Mouse (Mus musculus): ENCODE results near the gene Myog. TPM values are rescaled to one million over a fixed set of nuclear protein-coding genes. Genes with fewer than 3 reads are reported as not detected.
"Not testable (repeated sequence)": the region's sequence is repeated elsewhere in the genome, so short reads cannot be mapped to it uniquely, and the experiment has no call there.

Myog gene
- polyA plus RNA-seq (2015; fragmentation: Nextera tagmentation; extraction: Ambion mirVana), result 0.10 TPM in 1 of 2 replicates, not detected in the other

- WGBS, result 38% methylated on average over 11 of the region's 11 CpGs
- H3K4me3 ChIP-seq, result no peak within 1 kb of the TSS
- H3K4me1 ChIP-seq, result peaks cover 3% of the 10 kb centered on the region; the same call in 1 of the 2 replicates
- no peak within 1 kb of the TSS for H3K9ac ChIP-seq
- no peaks in the 10 kb centered on the region for H3K27me3 ChIP-seq (replicated peaks)
- no peak for ATAC-seq (replicated peaks)
- H3K9me3 ChIP-seq, result no peaks in the 10 kb centered on the region
- no peaks in the 10 kb centered on the region for H3K36me3 ChIP-seq (replicated peaks)
- H3K4me2 ChIP-seq, result no peak within 1 kb of the TSS
- H3K27ac ChIP-seq, result no peak within 1 kb of the TSS
Measured at GRCm38 (mm10) chr1:134289598-134290099, at the start of gene Myog. Gene Myog, plus strand, starts transcription at chr1:134289989.

- no peak for ATAC-seq (replicated peaks)
- 86% methylated on average over 9 of the region's 9 CpGs for WGBS
- H3K9me3 ChIP-seq, result no peaks in the 10 kb centered on the region
Measured at GRCm38 (mm10) chr1:134240701-134241100, 49.1 kb upstream of the Myog start.

GRCm38 (mm10) chr1:134241298-134241697 is 48.5 kb upstream of the Myog start:
- no peaks in the 10 kb centered on the region for H3K36me3 ChIP-seq (replicated peaks)
- peaks cover 15% of the 10 kb centered on the region for H3K27me3 ChIP-seq (replicated peaks)
- no peak overlapping the region for H3K4me3 ChIP-seq
- no peak overlapping the region for H3K27ac ChIP-seq
- no peak for ATAC-seq (replicated peaks)
- H3K9ac ChIP-seq, result no peak overlapping the region
- peaks cover 8% of the 10 kb centered on the region for H3K4me1 ChIP-seq
- 72% methylated on average over 8 of the region's 8 CpGs for WGBS
- H3K4me2 ChIP-seq, result no peak overlapping the region
- no peaks in the 10 kb centered on the region for H3K9me3 ChIP-seq

More at GRCm38 (mm10) chr1:134240701-134241100, 49.1 kb upstream of the Myog start:
- H3K4me3 ChIP-seq, result no peak overlapping the region
- no peaks in the 10 kb centered on the region for H3K36me3 ChIP-seq (replicated peaks)
- H3K4me2 ChIP-seq, result no peak overlapping the region
- H3K9ac ChIP-seq, result no peak overlapping the region
- H3K4me1 ChIP-seq, result peaks cover 12% of the 10 kb centered on the region
- H3K27ac ChIP-seq, result no peak overlapping the region
- peaks cover 19% of the 10 kb centered on the region for H3K27me3 ChIP-seq (replicated peaks)

GRCm38 (mm10) chr1:134242286-134242685 is 47.5 kb upstream of the Myog start:
- H3K4me1 ChIP-seq, result peaks cover 8% of the 10 kb centered on the region
- WGBS, result 67% methylated on average over 2 of the region's 2 CpGs
- H3K4me2 ChIP-seq, result no peak overlapping the region
- H3K4me3 ChIP-seq, result no peak overlapping the region
- no peak overlapping the region for H3K9ac ChIP-seq
- H3K36me3 ChIP-seq (replicated peaks), result no peaks in the 10 kb centered on the region
- no peak for ATAC-seq (replicated peaks)
- H3K9me3 ChIP-seq, result no peaks in the 10 kb centered on the region
- no peak overlapping the region for H3K27ac ChIP-seq
- peaks cover 6% of the 10 kb centered on the region for H3K27me3 ChIP-seq (replicated peaks)

- Histone ChIP-seq H3K27me3 (replicated peaks) (peaks cover 6% of the 10 kb centered on the region; the same call in 1 of the 2 replicates), H3K36me3 (replicated peaks) (no peaks in the 10 kb centered on the region), H3K27ac (no peak overlapping the region), H3K9me3 (no peaks in the 10 kb centered on the region), H3K4me3 (no peak overlapping the region), H3K9ac (no peak overlapping the region), H3K4me1 (peaks cover 8% of the 10 kb centered on the region), H3K4me2 (no peak overlapping the region)
- WGBS, result 78% methylated on average over 6 of the region's 6 CpGs
- ATAC-seq (replicated peaks), result no peak
Measured at GRCm38 (mm10) chr1:134243505-134243904, 46.3 kb upstream of the Myog start.

- Histone ChIP-seq H3K4me3 (peak overlapping the region; percentile 14), H3K9ac (peak overlapping the region; percentile 11; the same call in 1 of the 2 replicates), H3K27ac (no peak overlapping the region), H3K27me3 (replicated peaks) (0 out of 2 replicates have a peak, but pooled peaks cover 6% of the 10 kb centered on the region), H3K9me3 (no peaks in the 10 kb centered on the region), H3K4me1 (peaks cover 8% of the 10 kb centered on the region), H3K36me3 (replicated peaks) (no peaks in the 10 kb centered on the region), H3K4me2 (peak overlapping the region; percentile 48)
- WGBS, result 20% methylated on average over 35 of the region's 35 CpGs
- peak; percentile 92 for ATAC-seq (replicated peaks)
Measured at GRCm38 (mm10) chr1:134243948-134244914, 45.6 kb upstream of the Myog start.

- Histone ChIP-seq H3K4me1 (peaks cover 8% of the 10 kb centered on the region), H3K4me3 (no peak overlapping the region), H3K36me3 (replicated peaks) (no peaks in the 10 kb centered on the region), H3K27me3 (replicated peaks) (0 out of 2 replicates have a peak, but pooled peaks cover 6% of the 10 kb centered on the region), H3K27ac (no peak overlapping the region), H3K9ac (no peak overlapping the region), H3K4me2 (no peak overlapping the region), H3K9me3 (no peaks in the 10 kb centered on the region)
- 75% methylated on average over 14 of the region's 14 CpGs for WGBS
- peak; percentile 58 for ATAC-seq (replicated peaks)
Measured at GRCm38 (mm10) chr1:134245004-134245717, 44.6 kb upstream of the Myog start.

GRCm38 (mm10) chr1:134246590-134246989 is 43.2 kb upstream of the Myog start:
- H3K27ac ChIP-seq, result no peak overlapping the region
- peaks cover 8% of the 10 kb centered on the region for H3K4me1 ChIP-seq
- 46% methylated on average over 4 of the region's 4 CpGs for WGBS
- H3K4me2 ChIP-seq, result no peak overlapping the region
- H3K9ac ChIP-seq, result no peak overlapping the region
- no peak for ATAC-seq (replicated peaks)
- H3K9me3 ChIP-seq, result no peaks in the 10 kb centered on the region
- 0 out of 2 replicates have a peak, but pooled peaks cover 6% of the 10 kb centered on the region for H3K27me3 ChIP-seq (replicated peaks)
- no peaks in the 10 kb centered on the region for H3K36me3 ChIP-seq (replicated peaks)
- no peak overlapping the region for H3K4me3 ChIP-seq

GRCm38 (mm10) chr1:134249681-134250080 is 40.1 kb upstream of the Myog start:
- not testable (repeated sequence) for H3K9ac ChIP-seq; H3K4me1 ChIP-seq; H3K4me3 ChIP-seq; H3K9me3 ChIP-seq; H3K36me3 ChIP-seq (replicated peaks); H3K4me2 ChIP-seq; H3K27me3 ChIP-seq (replicated peaks); H3K27ac ChIP-seq; ATAC-seq (replicated peaks)
- 53% methylated on average over 1 of the region's 1 CpGs for whole genome bisulfite sequencing

- WGBS, result 91% methylated on average over 6 of the region's 6 CpGs
- Histone ChIP-seq H3K4me3 (no peak overlapping the region), H3K9ac (no peak overlapping the region), H3K36me3 (replicated peaks) (no peaks in the 10 kb centered on the region), H3K9me3 (no peaks in the 10 kb centered on the region), H3K27me3 (replicated peaks) (no peaks in the 10 kb centered on the region), H3K4me2 (no peak overlapping the region), H3K4me1 (peaks cover 9% of the 10 kb centered on the region), H3K27ac (no peak overlapping the region)
- no peak for ATAC-seq (replicated peaks)
Measured at GRCm38 (mm10) chr1:134264341-134264740, 25.4 kb upstream of the Myog start.

- ATAC-seq (replicated peaks), result 0 out of 2 replicates have a peak, but pooled peaks have one; percentile 42
- Histone ChIP-seq H3K27me3 (replicated peaks) (no peaks in the 10 kb centered on the region), H3K4me3 (no peak overlapping the region), H3K27ac (0 out of 2 replicates have a peak overlapping the region, but pooled peaks have one; percentile 25), H3K4me1 (peaks cover 9% of the 10 kb centered on the region), H3K9ac (no peak overlapping the region), H3K4me2 (no peak overlapping the region), H3K9me3 (no peaks in the 10 kb centered on the region), H3K36me3 (replicated peaks) (no peaks in the 10 kb centered on the region)
- 17% methylated on average over 2 of the region's 2 CpGs for WGBS
Measured at GRCm38 (mm10) chr1:134265797-134266196, 24.0 kb upstream of the Myog start.

- H3K4me3 ChIP-seq, result no peak overlapping the region
- no peak overlapping the region for H3K9ac ChIP-seq
- H3K27me3 ChIP-seq (replicated peaks), result no peaks in the 10 kb centered on the region
- H3K4me2 ChIP-seq, result no peak overlapping the region
- H3K36me3 ChIP-seq (replicated peaks), result no peaks in the 10 kb centered on the region
- no peaks in the 10 kb centered on the region for H3K9me3 ChIP-seq
- WGBS, result 63% methylated on average over 7 of the region's 7 CpGs
- H3K27ac ChIP-seq, result no peak overlapping the region
- H3K4me1 ChIP-seq, result peaks cover 18% of the 10 kb centered on the region
- ATAC-seq (replicated peaks), result no peak
Measured at GRCm38 (mm10) chr1:134270026-134270425, 19.8 kb upstream of the Myog start.
